Mouse (Mus musculus) brain, embryonic 14.5 days (tissue): Measurements from ENCODE around the gene Ush2a.

ENCODE experiments used
- CTCF ChIP-seq: fragments of 200-500 bp; IDR thresholded peaks from 2 replicates; pipeline ENCODE4 v1.5.1; 2012; ENCODE audit warnings: inconsistent platforms, mild to moderate bottlenecking, moderate library complexity, borderline replicate concordance; ENCODE audit not compliant: insufficient read depth, insufficient read length; ENCODE audit errors: extremely low read depth
- POLR2A ChIP-seq: fragments of 200-500 bp; IDR thresholded peaks from 2 replicates; pipeline ENCODE4 v1.6.1; 2012; ENCODE audit warnings: mild to moderate bottlenecking, inconsistent platforms, borderline replicate concordance; ENCODE audit not compliant: poor library complexity, insufficient read depth, insufficient read length, severe bottlenecking; ENCODE audit errors: extremely low read depth

DNA sequence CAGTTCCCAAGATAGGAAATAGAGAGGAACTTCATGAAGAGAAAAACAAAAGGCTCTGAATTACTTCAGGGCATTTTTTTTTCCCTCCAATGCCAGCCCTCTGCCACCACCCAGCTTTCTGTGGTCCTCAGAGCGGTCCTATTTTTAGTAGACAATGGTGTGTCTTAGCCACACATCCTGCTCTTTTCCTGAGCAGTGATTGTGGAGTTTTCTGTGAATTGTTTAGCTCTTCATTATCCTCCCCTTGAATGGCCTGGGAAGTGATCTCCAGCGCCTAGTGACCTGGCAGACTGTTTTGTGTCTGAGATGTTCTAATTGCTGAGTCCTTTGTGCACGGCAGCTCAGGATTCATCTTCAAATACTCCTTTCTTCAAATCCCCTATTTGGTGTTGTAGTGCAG lies 397.3 kb downstream of the Ush2a start:
- TF ChIP-seq POLR2A (no peak), CTCF (no peak)
